Mouse (Mus musculus) liver, embryonic 15.5 days (tissue): ENCODE data around the gene Gm14308. TPM values are rescaled to one million over a fixed set of nuclear protein-coding genes. Genes with fewer than 3 reads are reported as not detected.
"Not testable (repeated sequence)": the region's sequence is repeated elsewhere in the genome, so short reads cannot be mapped to it uniquely, and the experiment has no call there.

Source experiments
- ATAC-seq: fragments of 200-750 bp; cut with Nextera tagmentation; 2 replicates; pipeline ENCODE4 v1.8.0; 2017; ENCODE audit warnings: moderate number of reproducible peaks, mild to moderate bottlenecking, moderate library complexity; ENCODE audit not compliant: insufficient read depth
- H3K27ac ChIP-seq: fragments of 300-500 bp; sonication (generic); replicated peaks from 2 replicates; pipeline ENCODE4 v1.5.1; 2015; ENCODE audit warnings: mild to moderate bottlenecking, inconsistent platforms
- H3K27me3 ChIP-seq: fragments of 300-500 bp; sonication (generic); 2 replicates; pipeline ENCODE4 v1.6.1; 2015; ENCODE audit warnings: mild to moderate bottlenecking, inconsistent platforms
- H3K36me3 ChIP-seq: fragments of 300-500 bp; sonication (generic); replicated peaks from 2 replicates; pipeline ENCODE4 v1.6.1; 2015; ENCODE audit warnings: moderate library complexity, mild to moderate bottlenecking, inconsistent platforms
- H3K4me1 ChIP-seq: fragments of 300-500 bp; sonication (generic); replicated peaks from 2 replicates; pipeline ENCODE4 v1.6.1; 2015; ENCODE audit warnings: inconsistent platforms
- H3K4me2 ChIP-seq: fragments of 300-500 bp; sonication (generic); 2 replicates; pipeline ENCODE4 v1.6.1; 2015; ENCODE audit warnings: moderate library complexity, mild to moderate bottlenecking, inconsistent platforms
- H3K4me3 ChIP-seq: fragments of 300-500 bp; sonication (generic); replicated peaks from 2 replicates; pipeline ENCODE4 v1.5.1; 2015; ENCODE audit warnings: mild to moderate bottlenecking, inconsistent platforms
- H3K9ac ChIP-seq: fragments of 300-500 bp; sonication (generic); 2 replicates; pipeline ENCODE4 v1.6.1; 2015; ENCODE audit warnings: moderate library complexity, mild to moderate bottlenecking, inconsistent platforms
- H3K9me3 ChIP-seq: fragments of 300-500 bp; sonication (generic); replicated peaks from 2 replicates; pipeline ENCODE4 v1.6.1; 2016; ENCODE audit warnings: inconsistent platforms
- WGBS: fragments of 180-500 bp; shearing (Covaris S2); methylation state at CpG from one replicate; pipeline ENCODE4 v1.1.7; 2015; ENCODE audit warnings: mixed read lengths; ENCODE audit not compliant: insufficient replicate concordance; 5-methylcytosine and 5-hydroxymethylcytosine counted together
- polyA plus RNA-seq: library from polyadenylated mRNA; unstranded; fragments of >200 nt; fragmentation: Nextera tagmentation; extraction: Ambion mirVana; gene quantifications from 2 replicates; pipeline ENCODE4 v1.2.1, GENCODE M21; 2015

Gene Gm14308
- polyA plus RNA-seq, result 1.9 and 3.0 TPM in 2 replicates

- not testable (repeated sequence) for H3K27me3 ChIP-seq, H3K27ac ChIP-seq, H3K4me1 ChIP-seq, H3K4me3 ChIP-seq, H3K36me3 ChIP-seq, H3K9me3 ChIP-seq, H3K9ac ChIP-seq, H3K4me2 ChIP-seq, ATAC-seq
- WGBS, result no CpG with 5 or more reads among the region's 4 CpGs
Measured at GRCm38 (mm10) chr2:176636244-176636643, at the start of gene Gm14308. Gene Gm14308, minus strand, starts transcription at chr2:176636344.

DNA sequence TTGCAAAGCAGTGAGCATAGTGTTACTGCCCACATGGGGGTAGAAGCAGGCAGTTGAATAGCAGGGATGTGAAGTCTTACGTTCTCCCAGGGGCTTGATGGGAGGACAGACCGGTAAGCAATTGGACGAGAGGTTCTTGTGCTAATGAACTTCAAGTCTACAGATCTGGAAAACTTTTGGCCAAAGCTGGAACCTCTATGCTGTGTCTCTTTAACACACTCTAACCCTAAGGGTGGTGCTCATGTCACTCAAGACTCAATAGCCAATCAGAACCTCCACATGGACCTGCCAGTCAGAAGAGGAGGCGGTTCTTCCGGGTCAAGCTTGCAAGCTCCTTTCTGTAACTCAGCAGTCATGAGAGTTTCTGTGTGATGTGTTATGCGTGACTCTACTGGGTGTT, 34.1 kb upstream of the Gm14308 start, which contains the start of gene Zfp973:
Zfp973 (plus strand) TSS at position 301 of the 400 bp plus-strand sequence.
- not testable (repeated sequence) for H3K27me3 ChIP-seq, H3K36me3 ChIP-seq, H3K4me3 ChIP-seq, H3K4me2 ChIP-seq, H3K9me3 ChIP-seq, H3K27ac ChIP-seq, H3K9ac ChIP-seq, H3K4me1 ChIP-seq, ATAC-seq
- WGBS, result no CpG with 5 or more reads among the region's 6 CpGs

Other genes with a start within 250 kb of the Gm14308 start
- 3.4 and 3.9 TPM in 2 replicates for gene Gm14435, start 212.8 kb downstream of the Gm14308 start, polyA plus RNA-seq
- gene Gm14434, start 149.6 kb downstream of the Gm14308 start, polyA plus RNA-seq, result 1.9 TPM in 1 of 2 replicates, not detected in the other
- not detected in 2 replicates for gene Zfp967, start 115.3 kb downstream of the Gm14308 start, polyA plus RNA-seq
- 1.8 and 2.3 TPM in 2 replicates for gene Zfp973, start 34.2 kb upstream of the Gm14308 start, polyA plus RNA-seq
- 3.8 and 4.0 TPM in 2 replicates for gene Gm14305, start 72.0 kb upstream of the Gm14308 start, polyA plus RNA-seq
- 2.6 and 4.0 TPM in 2 replicates for gene Gm14295, start 162.3 kb upstream of the Gm14308 start, polyA plus RNA-seq
- gene Gm14408, start 194.8 kb upstream of the Gm14308 start, polyA plus RNA-seq, result not detected in 2 replicates